Mouse (Mus musculus) C2C12 (cell line): ENCODE data around the gene Mdfi. TPM values are rescaled to one million over a fixed set of nuclear protein-coding genes. Genes with fewer than 3 reads are reported as not detected.

Experiments
- H3K27me3 ChIP-seq: one replicate; pipeline ENCODE4 v1.6.1; 2011; ENCODE audit not compliant: control insufficient read depth, insufficient read depth, insufficient read length
- H3K36me3 ChIP-seq: one replicate; pipeline ENCODE4 v1.6.1; 2011; ENCODE audit not compliant: control insufficient read depth, insufficient read depth
- H3K4me3 ChIP-seq: one replicate; pipeline ENCODE4 v1.5.1; 2011; ENCODE audit warnings: mild to moderate bottlenecking, control low read depth; ENCODE audit not compliant: poor library complexity, insufficient read depth, severe bottlenecking
- H3K79me2 ChIP-seq: one replicate; pipeline ENCODE4 v1.6.1; 2011; ENCODE audit not compliant: control insufficient read depth, insufficient read depth
- H3K79me3 ChIP-seq: one replicate; pipeline ENCODE4 v1.6.1; 2011; ENCODE audit warnings: low read depth, control low read depth
- H3ac ChIP-seq: one replicate; pipeline ENCODE3; 2011; ENCODE audit warnings: low read depth; ENCODE audit not compliant: control insufficient read depth, insufficient read length
- CEBPB ChIP-seq: IDR thresholded peaks from one replicate; pipeline ENCODE4 v1.6.1; 2011; ENCODE audit warnings: low read depth, mild to moderate bottlenecking, control low read depth, moderate library complexity
- CTCF ChIP-seq: IDR thresholded peaks from one replicate; pipeline ENCODE4 v1.5.1; 2011; ENCODE audit not compliant: control insufficient read depth, insufficient read depth, insufficient read length
- FOSL1 ChIP-seq: IDR thresholded peaks from one replicate; pipeline ENCODE4 v1.8.0; 2011; ENCODE audit warnings: mild to moderate bottlenecking, low read length; ENCODE audit not compliant: poor library complexity, insufficient read depth, severe bottlenecking
- MAX ChIP-seq: IDR thresholded peaks from one replicate; pipeline ENCODE4 v1.6.1; 2011; ENCODE audit warnings: mild to moderate bottlenecking, control low read depth
- MYOD1 ChIP-seq: IDR thresholded peaks from one replicate; pipeline ENCODE4 v1.6.1; 2011; ENCODE audit warnings: low read depth; ENCODE audit not compliant: control insufficient read depth, insufficient read length
- MYOG ChIP-seq: IDR thresholded peaks from one replicate; pipeline ENCODE4 v1.6.1; 2011; ENCODE audit not compliant: control insufficient read depth, insufficient read length; ENCODE audit errors: extremely low read depth
- USF1 ChIP-seq: IDR thresholded peaks from one replicate; pipeline ENCODE4 v1.6.1; 2011; ENCODE audit warnings: low read depth, mild to moderate bottlenecking, control low read depth, moderate library complexity
- polyA plus RNA-seq: library from polyadenylated mRNA; unstranded; fragments of >200 nt; fragmentation: generic; extraction: Trizol; gene quantifications from one replicate; pipeline ENCODE4 v1.2.1, GENCODE M21; 2012; ENCODE audit warnings: missing spikeins

The Mdfi gene
- polyA plus RNA-seq, 1 experiment = 0.68 TPM

DNA sequence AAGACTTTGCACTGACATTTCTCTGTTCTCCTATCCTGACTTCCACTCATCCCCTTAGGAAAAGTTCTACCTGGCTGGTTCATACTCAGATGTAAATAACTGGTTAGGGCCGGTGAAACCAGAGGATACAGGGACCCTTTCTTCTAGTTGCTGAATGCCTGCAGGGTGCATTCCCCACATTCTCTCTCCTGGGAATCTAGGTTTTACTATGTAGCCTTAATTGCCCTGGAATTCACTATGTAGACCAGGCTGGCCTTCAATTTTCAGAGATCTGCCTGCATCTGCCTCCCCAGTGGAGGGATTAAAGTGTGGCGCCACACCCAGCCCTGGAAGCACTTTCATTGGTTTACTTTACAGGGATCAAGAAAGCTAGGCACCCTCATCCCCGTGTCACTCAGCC lies 52.0 kb downstream of the Mdfi start:
- no peak for TF ChIP-seq MYOD1
- no peak for TF ChIP-seq MYOG
- TF ChIP-seq CTCF = no peak
- Histone ChIP-seq H3ac (no peak overlapping the region), H3K27me3 (peaks cover 5% of the 10 kb centered on the region), H3K79me2 (no peaks in the 10 kb centered on the region), H3K36me3 (no peaks in the 10 kb centered on the region), H3K79me3 (no peaks in the 10 kb centered on the region), H3K4me3 (no peak overlapping the region)

GRCm38 (mm10) chr17:47780470-47780869 lies 54.0 kb downstream of the Mdfi start:
- Histone ChIP-seq H3K79me2 (no peaks in the 10 kb centered on the region), H3K36me3 (no peaks in the 10 kb centered on the region), H3K79me3 (no peaks in the 10 kb centered on the region), H3ac (no peak overlapping the region), H3K27me3 (peaks cover 5% of the 10 kb centered on the region), H3K4me3 (no peak overlapping the region)
- TF ChIP-seq MYOG (no peak), MAX (no peak), MYOD1 (no peak), CTCF (no peak), CEBPB (no peak), FOSL1 (no peak), USF1 (no peak)

DNA sequence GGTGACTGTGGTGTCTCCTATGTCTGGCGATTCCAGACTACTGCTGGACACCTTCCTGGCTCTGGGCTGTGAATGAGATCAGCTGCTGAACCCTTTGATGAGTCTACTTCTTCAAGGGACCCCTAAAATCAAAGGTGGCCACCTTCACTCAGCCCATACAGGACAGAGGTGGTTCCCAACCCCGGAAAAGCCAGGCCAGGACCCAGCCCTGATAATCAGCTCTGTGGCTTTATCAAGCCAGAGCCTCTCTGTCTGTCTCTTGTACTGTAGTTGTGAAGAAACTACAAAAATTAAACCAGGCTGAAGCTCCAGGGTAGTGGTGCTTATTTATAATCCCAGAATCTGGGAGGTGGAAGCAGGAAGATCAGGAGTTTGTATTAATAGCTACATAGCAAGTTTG lies 57.4 kb downstream of the Mdfi start:
- Histone ChIP-seq H3K27me3 (no peaks in the 10 kb centered on the region), H3K79me2 (no peaks in the 10 kb centered on the region), H3K36me3 (no peaks in the 10 kb centered on the region), H3K4me3 (no peak overlapping the region), H3K79me3 (no peaks in the 10 kb centered on the region), H3ac (no peak overlapping the region)
- TF ChIP-seq MAX (no peak), FOSL1 (no peak), MYOG (no peak), CTCF (no peak), MYOD1 (no peak), USF1 (no peak), CEBPB (no peak)

DNA sequence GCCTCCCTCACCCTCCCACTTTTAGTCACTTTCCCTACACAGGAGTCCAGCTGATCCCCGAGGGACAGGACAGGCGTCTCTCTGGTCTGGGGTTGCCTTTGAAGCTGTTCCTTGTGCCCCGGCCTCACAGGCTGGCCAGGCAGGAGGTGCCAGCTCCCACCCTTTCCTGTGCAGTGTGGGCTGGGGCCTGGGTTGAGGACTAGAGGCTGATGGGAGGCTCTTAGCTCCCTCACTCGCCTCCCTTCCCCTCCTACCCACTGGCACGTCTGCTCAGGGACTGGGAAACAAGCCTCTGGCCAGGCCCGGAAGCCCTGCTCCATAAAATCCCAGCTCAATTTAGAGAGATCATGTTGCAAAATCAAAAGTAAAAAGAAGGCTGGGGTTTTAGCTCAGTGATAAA lies 60.9 kb downstream of the Mdfi start:
- Histone ChIP-seq H3K27me3 (no peaks in the 10 kb centered on the region), H3K79me2 (no peaks in the 10 kb centered on the region), H3K4me3 (no peak overlapping the region), H3ac (no peak overlapping the region), H3K36me3 (no peaks in the 10 kb centered on the region), H3K79me3 (no peaks in the 10 kb centered on the region)
- TF ChIP-seq FOSL1 (no peak), CTCF (no peak), MYOD1 (no peak), MYOG (no peak), CEBPB (no peak), USF1 (no peak), MAX (no peak)

DNA sequence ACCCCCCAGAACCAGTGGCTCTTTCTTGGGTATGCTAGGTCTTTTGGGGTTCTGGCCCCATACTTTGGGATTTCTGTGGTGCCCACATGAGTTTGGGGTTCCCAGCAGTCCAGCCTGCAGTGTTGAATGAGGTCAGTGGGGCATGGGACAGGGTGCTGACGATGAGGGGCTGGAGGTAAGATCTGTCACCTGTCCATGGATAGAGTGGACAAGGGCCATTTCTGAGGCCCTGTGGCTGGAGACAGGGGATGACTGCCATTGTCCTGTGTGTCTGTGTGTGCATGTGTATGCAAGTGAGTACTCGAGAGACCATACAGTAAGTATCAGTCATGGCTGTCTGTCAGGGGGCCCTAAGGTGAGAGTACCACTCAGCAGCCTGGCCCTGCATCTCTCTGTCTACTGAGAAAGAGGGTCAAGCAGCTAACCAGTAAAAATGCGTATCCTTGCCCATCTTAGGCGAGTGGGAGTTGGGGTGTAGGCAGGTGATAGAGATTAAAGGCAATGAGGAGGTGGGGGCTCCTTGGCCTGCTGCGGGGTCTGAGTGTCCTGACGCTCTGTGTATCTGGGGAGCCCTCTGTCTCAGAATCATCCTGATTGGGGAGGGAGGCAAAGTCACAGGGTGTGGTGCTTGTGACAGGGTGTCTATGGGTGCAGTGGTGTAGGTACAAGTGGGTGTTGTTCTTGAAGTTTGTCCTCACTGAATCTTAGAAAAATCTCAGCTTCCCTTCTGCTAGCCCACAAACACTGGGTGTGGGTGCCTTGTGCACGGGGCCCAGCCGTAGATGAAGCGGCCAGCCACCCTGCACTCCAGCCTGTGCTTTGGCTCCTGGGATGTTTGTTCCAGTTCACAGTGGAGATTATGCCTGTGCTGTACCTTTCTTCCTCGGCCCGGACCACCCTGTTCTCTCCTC lies 64.8 kb downstream of the Mdfi start:
- Histone ChIP-seq H3K27me3 (no peaks in the 10 kb centered on the region), H3K79me2 (no peaks in the 10 kb centered on the region), H3K36me3 (no peaks in the 10 kb centered on the region), H3K79me3 (no peaks in the 10 kb centered on the region), H3K4me3 (no peak overlapping the region), H3ac (no peak overlapping the region)
- TF ChIP-seq FOSL1 (no peak), MYOD1 (no peak), MAX (no peak), MYOG (no peak), CTCF (no peak), CEBPB (no peak), USF1 (no peak)
